ENCODE assay signal across 10 mouse cellular contexts in the genomic region with DNA sequence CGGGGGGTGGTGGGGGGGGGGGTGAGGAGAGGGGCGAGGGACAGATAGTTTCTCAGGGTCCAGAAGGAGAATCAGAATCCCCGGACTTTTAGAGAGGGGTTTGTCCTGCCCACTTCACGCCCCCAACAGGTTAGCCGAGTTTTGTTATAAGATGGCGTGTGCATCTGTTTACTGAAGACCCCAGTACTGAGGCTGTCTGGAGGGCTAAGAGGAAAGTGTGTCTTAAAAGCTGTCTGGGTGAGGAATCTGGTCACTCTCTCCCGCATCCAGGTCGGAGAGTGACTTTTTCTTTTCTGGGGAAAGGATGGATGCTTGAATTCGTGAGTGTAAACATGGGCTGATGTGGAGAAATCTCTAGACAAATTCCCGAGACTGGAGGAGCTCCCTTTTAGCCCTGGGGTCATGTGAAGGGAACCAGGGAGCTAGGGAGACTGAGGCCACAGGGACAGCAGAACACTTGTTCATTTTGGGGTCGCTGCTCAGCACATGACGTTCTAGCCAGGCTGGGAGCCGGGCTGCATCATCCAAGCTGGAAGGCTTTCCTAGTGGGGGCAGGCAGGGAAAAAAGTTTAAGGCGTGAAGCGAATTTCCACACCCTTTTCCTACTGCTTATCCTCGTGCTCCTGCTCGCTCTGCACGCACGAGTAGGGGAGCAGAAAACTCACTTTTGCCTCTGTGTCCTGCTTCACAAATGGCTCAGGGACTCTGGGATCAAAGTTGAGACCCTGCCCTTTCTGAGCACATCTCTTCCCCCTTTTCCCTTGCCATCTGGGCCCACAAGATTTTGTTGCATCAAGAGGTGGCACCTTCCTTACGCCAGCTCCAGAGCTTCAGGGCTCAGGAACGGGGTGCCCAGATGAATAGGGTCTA. TPM values are rescaled to one million over a fixed set of nuclear protein-coding genes. Genes with fewer than 3 reads are reported as not detected.
DNase-seq lines count a peak whose midpoint lies in the region; ATAC-seq and TF ChIP-seq lines count a peak whose summit lies in the region.
"Had no signal": no experiment of that assay in that cellular context is flagged by ENCODE, and none has a peak within 500 bp of the region (broad histone marks: within the 10 kb centered on the region; RNA-seq: fewer than 3 reads in every experiment).

No protein-coding gene starts in this region.

- peaks cover 50% of the 10 kb centered on the region for H3K27me3 ChIP-seq in embryonic facial prominence, embryonic 12.5 days
- no peaks in the 10 kb centered on the region for H3K27me3 ChIP-seq in hindbrain, postnatal 0 days (ENCODE audit: insufficient read depth, low read length)
- peaks cover 30% of the 10 kb centered on the region for H3K27me3 ChIP-seq in neural tube, embryonic 13.5 days

- WGBS in embryonic facial prominence, embryonic 12.5 days, result 2% methylated on average over 20 of the region's 21 CpGs
- WGBS in hindbrain, postnatal 0 days, result 2% methylated on average over 21 of the region's 21 CpGs
- under 1% methylated on average over 20 of the region's 21 CpGs for WGBS in neural tube, embryonic 13.5 days

- no peak for TF ChIP-seq CTCF in hindbrain, postnatal 0 days (IDR thresholded peaks at IDR 0.05; ENCODE audit: low read depth)

- no peak for ATAC-seq in embryonic facial prominence, embryonic 12.5 days (ENCODE audit: insufficient number of reproducible peaks, insufficient read depth, low FRiP score, low TSS enrichment)
- ATAC-seq in hindbrain, postnatal 0 days, result no peak
- no peak for ATAC-seq in neural tube, embryonic 13.5 days (ENCODE audit: low read depth)
- ATAC-seq in cerebellum, adult (ENCODE audit: insufficient number of reproducible peaks, low FRiP score, low TSS enrichment), result no peak

- H3K4me1 ChIP-seq in embryonic facial prominence, embryonic 12.5 days, result peaks cover 17% of the 10 kb centered on the region; the same call in 1 of the 2 replicates
- peaks cover 13% of the 10 kb centered on the region; the same call in 1 of the 2 replicates for H3K4me1 ChIP-seq in hindbrain, postnatal 0 days (ENCODE audit: insufficient read depth, low read length)
- peaks cover 54% of the 10 kb centered on the region for H3K4me1 ChIP-seq in neural tube, embryonic 13.5 days (replicated peaks)

- H3K27ac ChIP-seq in embryonic facial prominence, embryonic 12.5 days, result no peak overlapping the region
- H3K27ac ChIP-seq in hindbrain, postnatal 0 days, result no peak overlapping the region
- peak overlapping the region; percentile 28 for H3K27ac ChIP-seq in neural tube, embryonic 13.5 days (replicated peaks)
- H3K27ac ChIP-seq: macrophage had no signal

- no peaks in the 10 kb centered on the region for H3K36me3 ChIP-seq in embryonic facial prominence, embryonic 12.5 days
- H3K36me3 ChIP-seq in hindbrain, postnatal 0 days (ENCODE audit: insufficient read depth, low read length), result no peaks in the 10 kb centered on the region
- no peaks in the 10 kb centered on the region for H3K36me3 ChIP-seq in neural tube, embryonic 13.5 days

- H3K4me3 ChIP-seq in embryonic facial prominence, embryonic 12.5 days, result peak overlapping the region; percentile 50
- peak overlapping the region; percentile 67 for H3K4me3 ChIP-seq in hindbrain, postnatal 0 days (ENCODE audit: low read length)
- H3K4me3 ChIP-seq in neural tube, embryonic 13.5 days, result peak overlapping the region; percentile 69

- no peaks in the 10 kb centered on the region for H3K9me3 ChIP-seq in embryonic facial prominence, embryonic 12.5 days
- H3K9me3 ChIP-seq in hindbrain, postnatal 0 days (ENCODE audit: low read length), result no peaks in the 10 kb centered on the region
- H3K9me3 ChIP-seq in neural tube, embryonic 13.5 days, result 0 out of 2 replicates have a peak, but pooled peaks cover 2% of the 10 kb centered on the region

- H3K9ac ChIP-seq in embryonic facial prominence, embryonic 12.5 days, result 0 out of 2 replicates have a peak overlapping the region, but pooled peaks have one; percentile 52
- H3K9ac ChIP-seq in hindbrain, postnatal 0 days (replicated peaks; ENCODE audit: low read length), result peak overlapping the region; percentile 67
- peak overlapping the region; percentile 83 for H3K9ac ChIP-seq in neural tube, embryonic 13.5 days

- peak; percentile 3 to 10 for DNase-seq in kidney, postnatal 4 days
- DNase-seq in kidney, postnatal 25 days, result no peak
- DNase-seq in hindbrain, postnatal 0 days (ENCODE audit: low spot score), result peak; percentile 15
- no peak for DNase-seq in spleen, adult 12 weeks (ENCODE audit: low spot score)
- DNase-seq in testis, postnatal 10 days (ENCODE audit: low spot score), result no peak

- H3K4me2 ChIP-seq in embryonic facial prominence, embryonic 12.5 days (replicated peaks), result peak overlapping the region; percentile 98
- peak overlapping the region; percentile 97 for H3K4me2 ChIP-seq in hindbrain, postnatal 0 days (ENCODE audit: low read depth, low read length)
- peak overlapping the region; percentile 96 for H3K4me2 ChIP-seq in neural tube, embryonic 13.5 days

RNA-seq across cellular contexts. Expression of a gene that starts 1.3 kb away (rescaled TPM):
- 1.9 and 2.3 TPM in 2 replicates for polyA plus RNA-seq in embryonic facial prominence, embryonic 12.5 days (2016; fragmentation: Nextera tagmentation; extraction: Ambion mirVana)
- 19.7 and 20.7 TPM in 2 replicates for total RNA-seq in hindbrain, postnatal 0 days (2014; rRNA removed)
- 11.5 and 12.2 TPM in 2 replicates for polyA plus RNA-seq in hindbrain, postnatal 0 days (2015; fragmentation: Nextera tagmentation; extraction: Ambion mirVana)
- polyA plus RNA-seq in neural tube, embryonic 13.5 days (2015; fragmentation: Nextera tagmentation; extraction: Ambion mirVana), result 12.0 and 12.7 TPM in 2 replicates
- total RNA-seq: MEL had no signal
- polyA plus RNA-seq: macrophage had no signal

Comparison
In these comparisons a context has a peak if more than half of its experiments do, and no peak if none do; other contexts are left out.
1. DNase-seq: peak in kidney, postnatal 4 days (2 of 2) and hindbrain, postnatal 0 days (single experiment); none in kidney, postnatal 25 days (0 of 2), spleen, adult 12 weeks (single experiment) and testis, postnatal 10 days (single experiment).
2. Peak in every context shown above with its lines, with median percentiles within 50 percentile points of each other: H3K4me2 ChIP-seq, H3K4me3 ChIP-seq and H3K9ac ChIP-seq.